Mouse (Mus musculus) neural tube, embryonic 11.5 days (tissue): ENCODE data around the gene Tbc1d10b. TPM values are rescaled to one million over a fixed set of nuclear protein-coding genes. Genes with fewer than 3 reads are reported as not detected.
A peak's percentile ranks its signal among the peaks of the same experiment; 100 is the strongest.
"Not testable (repeated sequence)": the region's sequence is repeated elsewhere in the genome, so short reads cannot be mapped to it uniquely, and the experiment has no call there.

Experiments used
- ATAC-seq: fragments of 200-750 bp; cut with Nextera tagmentation; 2 replicates; pipeline ENCODE4 v1.8.0; 2017; ENCODE audit warnings: moderate number of reproducible peaks, mild to moderate bottlenecking, moderate TSS enrichment, moderate library complexity; ENCODE audit not compliant: insufficient read depth, low FRiP score, low TSS enrichment
- DNase-seq: peaks from one replicate; pipeline ENCODE4 v3.0.0-alpha.2; 2015; ENCODE audit warnings: low spot score
- H3K27ac ChIP-seq: fragments of 300-500 bp; sonication (generic); 2 replicates; pipeline ENCODE4 v1.5.1; 2014; ENCODE audit warnings: low read depth, mild to moderate bottlenecking, low read length
- H3K27me3 ChIP-seq: fragments of 300-500 bp; sonication (generic); 2 replicates; pipeline ENCODE4 v1.6.1; 2014; ENCODE audit warnings: mild to moderate bottlenecking, low read length, mixed read lengths; ENCODE audit not compliant: control insufficient read depth, insufficient read depth
- H3K36me3 ChIP-seq: fragments of 300-500 bp; sonication (generic); 2 replicates; pipeline ENCODE4 v1.6.1; 2014; ENCODE audit warnings: mild to moderate bottlenecking, low read length, moderate library complexity, mixed read lengths; ENCODE audit not compliant: control insufficient read depth, insufficient read depth
- H3K4me1 ChIP-seq: fragments of 300-500 bp; sonication (generic); 2 replicates; pipeline ENCODE4 v1.6.1; 2014; ENCODE audit warnings: low read length, mixed read lengths; ENCODE audit not compliant: control insufficient read depth, insufficient read depth
- H3K4me2 ChIP-seq: fragments of 300-500 bp; sonication (generic); 2 replicates; pipeline ENCODE4 v1.6.1; 2014; ENCODE audit warnings: low read depth, mild to moderate bottlenecking, moderate library complexity
- H3K4me3 ChIP-seq: fragments of 300-500 bp; sonication (generic); 2 replicates; pipeline ENCODE4 v1.5.1; 2014; ENCODE audit warnings: low read depth, low read length
- H3K9ac ChIP-seq: fragments of 300-500 bp; sonication (generic); 2 replicates; pipeline ENCODE4 v1.6.1; 2014; ENCODE audit warnings: mild to moderate bottlenecking, low read length
- H3K9me3 ChIP-seq: fragments of 300-500 bp; sonication (generic); 2 replicates; pipeline ENCODE4 v1.6.1; 2016; ENCODE audit warnings: low read length; ENCODE audit not compliant: control insufficient read depth
- WGBS: fragments of 180-500 bp; shearing (Covaris S2); extraction: QIAGEN DNeasy Blood & Tissue Kit; methylation state at CpG from one replicate; pipeline ENCODE4 v1.1.7; 2014; 5-methylcytosine and 5-hydroxymethylcytosine counted together
- polyA plus RNA-seq: library from polyadenylated mRNA; unstranded; fragments of >200 nt; fragmentation: Nextera tagmentation; extraction: Ambion mirVana; gene quantifications from 2 replicates; pipeline ENCODE4 v1.2.1, GENCODE M21; 2014

Gene Tbc1d10b
- 23.9 and 28.8 TPM in 2 replicates for polyA plus RNA-seq

DNA sequence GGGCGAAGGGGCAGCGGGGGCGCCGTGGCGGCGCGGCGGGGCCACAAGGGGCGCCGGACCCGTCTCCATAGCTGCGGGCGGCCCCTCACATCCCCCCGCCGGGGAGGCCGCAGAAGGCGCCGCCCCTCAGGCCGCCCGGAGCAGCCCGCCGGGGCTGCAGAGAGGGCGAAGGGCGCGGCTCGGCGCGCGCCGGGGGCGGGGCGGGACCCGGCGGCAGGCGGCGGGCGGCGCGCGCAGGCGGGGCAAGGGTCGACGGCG is at the start of gene Tbc1d10b:
Tbc1d10b (minus strand) TSS at position 174 of the 258 bp plus-strand sequence.
- Histone ChIP-seq H3K36me3 (0 out of 2 replicates have a peak, but pooled peaks cover under 1% of the 10 kb centered on the region), H3K9ac (peak within 1 kb of the TSS; percentile 88), H3K4me1 (peaks cover 13% of the 10 kb centered on the region), H3K4me3 (peak within 1 kb of the TSS; percentile 61), H3K27ac (peak within 1 kb of the TSS; percentile 76), H3K27me3 (no peaks in the 10 kb centered on the region), H3K9me3 (no peaks in the 10 kb centered on the region), H3K4me2 (peak within 1 kb of the TSS; percentile 91)
- WGBS = 0% methylated on average over 7 of the region's 44 CpGs
- peak; percentile 25; the same call in 1 of the 2 replicates for ATAC-seq
- no peak for DNase-seq

GRCm38 (mm10) chr7:127256518-127256917 is 48.2 kb upstream of the Tbc1d10b start:
- ATAC-seq (no peak), DNase-seq (no peak)
- no peaks in the 10 kb centered on the region for H3K9me3 ChIP-seq

GRCm38 (mm10) chr7:127255965-127256364 is 47.7 kb upstream of the Tbc1d10b start:
- no peaks in the 10 kb centered on the region for H3K36me3 ChIP-seq
- no peaks in the 10 kb centered on the region for H3K9me3 ChIP-seq
- WGBS = 82% methylated on average over 2 of the region's 2 CpGs
- H3K4me2 ChIP-seq = no peak overlapping the region
- no peaks in the 10 kb centered on the region for H3K27me3 ChIP-seq
- H3K9ac ChIP-seq = no peak overlapping the region
- peaks cover 11% of the 10 kb centered on the region; the same call in 1 of the 2 replicates for H3K4me1 ChIP-seq
- H3K4me3 ChIP-seq = no peak overlapping the region
- DNase-seq = no peak
- H3K27ac ChIP-seq = no peak overlapping the region
- ATAC-seq = no peak

More at GRCm38 (mm10) chr7:127256518-127256917, 48.2 kb upstream of the Tbc1d10b start:
- Histone ChIP-seq H3K4me2 (no peak overlapping the region), H3K27ac (no peak overlapping the region), H3K36me3 (no peaks in the 10 kb centered on the region), H3K4me3 (no peak overlapping the region), H3K27me3 (no peaks in the 10 kb centered on the region), H3K9ac (no peak overlapping the region), H3K4me1 (peaks cover 11% of the 10 kb centered on the region; the same call in 1 of the 2 replicates)
- WGBS = 87% methylated on average over 5 of the region's 5 CpGs

- Histone ChIP-seq H3K27me3 (no peaks in the 10 kb centered on the region), H3K36me3 (no peaks in the 10 kb centered on the region; the same call in 1 of the 2 replicates), H3K4me2 (peak overlapping the region; percentile 92), H3K4me1 (peaks cover 11% of the 10 kb centered on the region; the same call in 1 of the 2 replicates), H3K9ac (peak overlapping the region; percentile 72), H3K9me3 (no peaks in the 10 kb centered on the region), H3K4me3 (peak overlapping the region; percentile 55), H3K27ac (no peak overlapping the region)
- DNase-seq (no peak), ATAC-seq (no peak)
- WGBS = 21% methylated on average over 4 of the region's 4 CpGs
Observed at GRCm38 (mm10) chr7:127255008-127255407, 46.7 kb upstream of the Tbc1d10b start.

DNA sequence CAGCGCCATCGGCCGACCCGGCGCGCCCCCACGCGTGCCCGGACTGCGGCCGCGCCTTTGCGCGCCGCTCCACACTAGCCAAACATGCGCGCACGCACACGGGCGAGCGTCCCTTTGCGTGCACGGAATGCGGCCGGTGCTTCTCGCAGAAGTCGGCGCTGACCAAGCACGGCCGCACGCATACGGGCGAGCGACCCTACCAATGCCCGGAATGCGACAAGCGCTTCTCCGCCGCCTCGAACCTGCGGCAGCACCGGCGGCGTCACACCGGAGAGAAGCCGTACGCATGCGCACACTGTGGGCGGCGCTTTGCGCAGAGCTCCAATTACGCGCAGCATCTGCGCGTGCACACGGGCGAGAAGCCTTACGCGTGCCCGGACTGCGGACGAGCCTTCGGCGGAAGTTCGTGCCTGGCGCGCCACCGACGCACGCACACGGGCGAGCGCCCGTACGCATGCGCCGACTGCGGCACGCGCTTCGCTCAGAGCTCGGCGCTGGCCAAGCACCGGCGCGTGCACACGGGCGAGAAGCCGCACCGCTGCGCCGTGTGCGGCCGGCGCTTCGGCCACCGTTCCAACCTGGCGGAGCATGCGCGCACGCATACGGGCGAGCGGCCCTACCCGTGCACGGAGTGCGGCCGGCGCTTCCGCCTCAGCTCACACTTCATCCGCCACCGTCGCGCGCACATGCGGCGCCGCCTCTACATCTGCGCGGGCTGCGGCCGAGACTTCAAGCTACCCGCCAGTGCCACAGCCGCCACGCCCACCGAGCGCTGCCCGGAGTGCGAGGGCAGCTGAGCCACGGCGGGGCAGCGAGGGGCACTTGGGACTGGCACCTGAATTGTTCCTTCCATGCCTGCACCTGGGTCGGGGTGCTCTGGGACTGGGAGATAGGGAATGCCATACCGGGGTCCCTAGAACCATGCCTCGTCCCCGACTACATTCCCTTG is 45.8 kb upstream of the Tbc1d10b start:
- 1% methylated on average over 118 of the region's 136 CpGs for WGBS
- H3K36me3 ChIP-seq = no peaks in the 10 kb centered on the region; the same call in 1 of the 2 replicates

GRCm38 (mm10) chr7:127253341-127253740 is 45.1 kb upstream of the Tbc1d10b start:
- Histone ChIP-seq H3K36me3 (no peaks in the 10 kb centered on the region; the same call in 1 of the 2 replicates), H3K4me1 (peaks cover 9% of the 10 kb centered on the region; the same call in 1 of the 2 replicates), H3K4me2 (peak overlapping the region; percentile 92), H3K27ac (no peak overlapping the region), H3K27me3 (no peaks in the 10 kb centered on the region), H3K9ac (no peak overlapping the region; the same call in 1 of the 2 replicates), H3K9me3 (no peaks in the 10 kb centered on the region), H3K4me3 (peak overlapping the region; percentile 55)
- no peak for ATAC-seq
- 82% methylated on average over 6 of the region's 6 CpGs for WGBS
- DNase-seq = no peak

More for the DNA sequence above, 45.8 kb upstream of the Tbc1d10b start:
- Histone ChIP-seq H3K9me3 (no peaks in the 10 kb centered on the region), H3K27ac (peak overlapping the region; percentile 78), H3K4me2 (peak overlapping the region; percentile 92), H3K4me3 (peak overlapping the region; percentile 55), H3K9ac (peak overlapping the region; percentile 72), H3K4me1 (peaks cover 10% of the 10 kb centered on the region; the same call in 1 of the 2 replicates), H3K27me3 (no peaks in the 10 kb centered on the region)
- peak; percentile 91 for ATAC-seq
- DNase-seq = peak; percentile 99

DNA sequence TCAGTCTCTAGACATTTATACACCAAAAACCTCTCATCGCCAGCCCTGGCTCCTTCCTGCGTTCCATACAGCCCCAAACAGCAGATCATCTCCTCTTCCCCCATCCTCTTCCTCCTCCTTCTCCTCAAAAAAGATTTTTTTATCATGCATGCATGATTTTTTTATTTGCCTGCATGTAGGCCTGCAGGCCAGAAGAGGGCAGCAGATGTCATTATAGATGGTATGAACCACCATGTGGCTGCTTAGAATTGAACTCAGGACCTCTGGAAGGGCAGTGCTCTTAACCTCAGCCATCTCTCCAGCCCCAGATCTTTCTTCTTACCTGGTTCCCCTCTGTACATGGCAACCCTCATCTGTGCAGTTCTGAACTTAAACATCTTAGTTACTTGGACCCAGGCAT is 44.1 kb upstream of the Tbc1d10b start:
- ATAC-seq = no peak

DNA sequence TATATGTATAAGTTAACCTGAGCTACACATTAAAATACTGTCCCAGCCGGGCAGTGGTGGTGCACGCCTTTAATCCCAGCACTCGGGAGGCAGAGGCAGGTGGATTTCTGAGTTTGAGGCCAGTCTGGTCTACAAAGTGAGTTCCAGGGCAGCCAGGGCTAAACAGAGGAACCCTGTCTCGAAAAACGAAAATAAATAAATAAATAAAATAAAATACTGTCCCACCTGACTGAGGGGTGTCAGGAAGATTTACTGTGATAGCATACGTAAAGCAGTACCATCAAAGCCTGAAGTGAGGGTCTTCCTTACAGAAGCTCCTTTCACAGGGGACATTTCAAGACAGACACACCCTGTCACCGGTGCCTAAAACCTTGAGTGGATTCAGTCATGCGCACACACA is 42.2 kb upstream of the Tbc1d10b start:
- H3K9ac ChIP-seq, H3K36me3 ChIP-seq, DNase-seq, H3K9me3 ChIP-seq, ATAC-seq, H3K27ac ChIP-seq, H3K4me3 ChIP-seq, H3K27me3 ChIP-seq, H3K4me2 ChIP-seq: not testable (repeated sequence)
- H3K4me1 ChIP-seq = peaks cover 13% of the 10 kb centered on the region
- WGBS = 91% methylated on average over 8 of the region's 8 CpGs

More for the DNA sequence above, 44.1 kb upstream of the Tbc1d10b start:
- WGBS = 94% methylated on average over 2 of the region's 2 CpGs
- Histone ChIP-seq H3K27ac (no peak overlapping the region), H3K27me3 (no peaks in the 10 kb centered on the region), H3K9ac (no peak overlapping the region), H3K36me3 (no peaks in the 10 kb centered on the region; the same call in 1 of the 2 replicates), H3K9me3 (no peaks in the 10 kb centered on the region), H3K4me1 (peaks cover 9% of the 10 kb centered on the region; the same call in 1 of the 2 replicates), H3K4me2 (no peak overlapping the region), H3K4me3 (no peak overlapping the region)
- peak; percentile 25 for DNase-seq
